Comparison of ENCODE assay signal across 8 mouse cellular contexts in the genomic region with DNA sequence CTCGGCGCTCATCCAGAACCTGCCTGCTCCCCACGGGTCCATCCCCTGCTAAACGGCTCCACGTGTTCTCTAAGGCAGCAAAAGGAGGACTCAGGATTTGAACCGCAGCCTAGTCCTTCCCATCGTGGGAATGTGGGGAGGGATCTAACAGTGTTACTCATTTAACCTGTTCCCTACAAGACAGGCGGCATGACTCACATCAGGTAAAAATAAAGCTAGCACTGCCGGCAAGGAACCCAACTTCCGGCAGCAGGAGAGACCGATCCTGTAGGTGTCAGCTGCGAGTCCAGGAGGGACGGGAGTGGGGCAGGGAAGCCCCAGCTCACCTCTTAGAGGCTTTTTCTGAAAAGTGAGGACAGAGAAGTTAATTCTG. TPM values are rescaled to one million over a fixed set of nuclear protein-coding genes. Genes with fewer than 3 reads are reported as not detected.
A peak's percentile ranks its signal among the peaks of the same experiment; 100 is the strongest.
DNase-seq lines count a peak whose midpoint lies in the region; ATAC-seq and TF ChIP-seq lines count a peak whose summit lies in the region.

No protein-coding gene starts in this region.

- peak overlapping the region; percentile 24 for H3K4me3 ChIP-seq in forebrain, postnatal 0 days (ENCODE audit: low read depth, low read length)
- H3K4me3 ChIP-seq in lung, adult 2 months (replicated peaks; ENCODE audit: extremely low read depth, low read depth, low read length): peak overlapping the region; percentile 68
- H3K4me3 ChIP-seq in small intestine, adult 2 months (ENCODE audit: low read depth, low read length): peak overlapping the region; percentile 67

- no peaks in the 10 kb centered on the region for H3K36me3 ChIP-seq in forebrain, postnatal 0 days (ENCODE audit: insufficient read depth)
- 0 out of 2 replicates have a peak, but pooled peaks cover 1% of the 10 kb centered on the region for H3K36me3 ChIP-seq in small intestine, adult 2 months (ENCODE audit: control insufficient read depth, insufficient read depth, low read length)

- no peak for TF ChIP-seq POLR2A in lung, adult 2 months (IDR thresholded peaks at IDR 0.05; ENCODE audit: borderline replicate concordance, extremely low read depth, low read depth, low read length)
- TF ChIP-seq POLR2A in small intestine, adult 2 months (IDR thresholded peaks at IDR 0.05; ENCODE audit: low read depth, low read length): no peak

- peaks cover 5% of the 10 kb centered on the region; the same call in 1 of the 2 replicates for H3K4me1 ChIP-seq in forebrain, postnatal 0 days (ENCODE audit: insufficient read depth)
- no peaks in the 10 kb centered on the region for H3K4me1 ChIP-seq in lung, adult 2 months (ENCODE audit: control insufficient read depth, insufficient read depth, low read length)
- peaks cover 12% of the 10 kb centered on the region for H3K4me1 ChIP-seq in small intestine, adult 2 months (ENCODE audit: control insufficient read depth, insufficient read depth, insufficient read length, low read length)

- peak overlapping the region; percentile 53 for H3K4me2 ChIP-seq in forebrain, postnatal 0 days (ENCODE audit: low read depth)

- H3K9ac ChIP-seq in forebrain, postnatal 0 days: no peak overlapping the region

- H3K27me3 ChIP-seq in forebrain, postnatal 0 days (ENCODE audit: insufficient read depth, low read length): no peaks in the 10 kb centered on the region
- no peaks in the 10 kb centered on the region for H3K27me3 ChIP-seq in small intestine, adult 2 months (ENCODE audit: control insufficient read depth, insufficient read depth, low read length)

- no peak overlapping the region for H3K27ac ChIP-seq in forebrain, postnatal 0 days (ENCODE audit: low read depth, low read length)
- peak overlapping the region; percentile 96 for H3K27ac ChIP-seq in small intestine, adult 2 months (ENCODE audit: insufficient read depth, low read depth, low read length)

- no peaks in the 10 kb centered on the region for H3K9me3 ChIP-seq in forebrain, postnatal 0 days (ENCODE audit: low read length)

- ATAC-seq in forebrain, postnatal 0 days: no peak

- DNase-seq in right cerebral cortex, adult 18-20 months: peak; percentile 69
- DNase-seq in right cerebral cortex, postnatal 10 days (ENCODE audit: low spot score in 2 of 2): no peak
- DNase-seq in forebrain, postnatal 0 days: no peak
- peak; percentile 78 to 80 for DNase-seq in kidney, adult 8-10 months
- DNase-seq in lung, adult 2 months: no peak
- DNase-seq in spleen, adult 12 weeks (ENCODE audit: low spot score): no peak
- no peak for DNase-seq in cerebellum, postnatal 4 days (ENCODE audit: low spot score in 2 of 2)

- 17% methylated on average over 13 of the region's 13 CpGs for WGBS in forebrain, postnatal 0 days
- WGBS in lung, adult 2 months: 10% methylated on average over 13 of the region's 13 CpGs
- 5% methylated on average over 13 of the region's 13 CpGs for WGBS in small intestine, adult 2 months

- no peak for TF ChIP-seq CTCF in forebrain, postnatal 0 days (IDR thresholded peaks at IDR 0.05; ENCODE audit: low read depth)
- no peak for TF ChIP-seq CTCF in lung, adult 2 months (IDR thresholded peaks at IDR 0.05; ENCODE audit: insufficient read depth, low read length)
- TF ChIP-seq CTCF in small intestine, adult 2 months (IDR thresholded peaks at IDR 0.05; ENCODE audit: extremely low read depth, insufficient read length, insufficient replicate concordance, low read depth, low read length): no peak

RNA-seq across cellular contexts. Expression of a gene that starts 0.7 kb away (rescaled TPM):
- total RNA-seq in forebrain, postnatal 0 days (2014; rRNA removed): 0.31 TPM in 1 of 2 replicates, not detected in the other
- polyA plus RNA-seq in forebrain, postnatal 0 days (2015; fragmentation: Nextera tagmentation; extraction: Ambion mirVana): 0.29 and 0.39 TPM in 2 replicates
- 32.4 and 47.5 TPM in 2 replicates for polyA plus RNA-seq in lung, adult 2 months (2012; rRNA removed)
- polyA plus RNA-seq in small intestine, adult 2 months (2012; rRNA removed): 37.2 and 68.8 TPM in 2 replicates

RNA-seq across cellular contexts. Expression of a gene that starts 16.3 kb away (rescaled TPM):
- total RNA-seq in forebrain, postnatal 0 days (2014; rRNA removed): not detected in 2 replicates
- polyA plus RNA-seq in forebrain, postnatal 0 days (2015; fragmentation: Nextera tagmentation; extraction: Ambion mirVana): not detected in 2 replicates
- polyA plus RNA-seq in lung, adult 2 months (2012; rRNA removed): 17.0 and 17.7 TPM in 2 replicates
- polyA plus RNA-seq in small intestine, adult 2 months (2012; rRNA removed): 62.2 and 164 TPM in 2 replicates

RNA-seq across cellular contexts. Expression of a gene that starts 53.3 kb away (rescaled TPM):
- total RNA-seq in forebrain, postnatal 0 days (2014; rRNA removed): 10.4 and 14.9 TPM in 2 replicates
- 9.5 and 9.8 TPM in 2 replicates for polyA plus RNA-seq in forebrain, postnatal 0 days (2015; fragmentation: Nextera tagmentation; extraction: Ambion mirVana)
- 245 and 308 TPM in 2 replicates for polyA plus RNA-seq in lung, adult 2 months (2012; rRNA removed)
- 8.6 and 16.2 TPM in 2 replicates for polyA plus RNA-seq in small intestine, adult 2 months (2012; rRNA removed)

Comparison
In these comparisons a context has a peak if more than half of its experiments do, and no peak if none do; other contexts are left out.
1. DNase-seq: peak in right cerebral cortex, adult 18-20 months (single experiment) and kidney, adult 8-10 months (2 of 2); none in right cerebral cortex, postnatal 10 days (0 of 2), forebrain, postnatal 0 days (single experiment), lung, adult 2 months (single experiment), spleen, adult 12 weeks (single experiment) and cerebellum, postnatal 4 days (0 of 2).
2. RNA of a gene that starts 0.7 kb away (polyA plus RNA-seq): 37.2 to 68.8 TPM in small intestine, adult 2 months and 32.4 to 47.5 TPM in lung, adult 2 months; 0.29 to 0.39 TPM in forebrain, postnatal 0 days; every median in the first group is over 10 times any median in the second.
3. RNA of a gene that starts 16.3 kb away (polyA plus RNA-seq): 62.2 to 164 TPM in small intestine, adult 2 months and 17.0 to 17.7 TPM in lung, adult 2 months; not detected in forebrain, postnatal 0 days; every median in the first group is over 10 times any median in the second.
4. RNA of a gene that starts 53.3 kb away (polyA plus RNA-seq): 245 to 308 TPM in lung, adult 2 months; 8.6 to 16.2 TPM in small intestine, adult 2 months and 9.5 to 9.8 TPM in forebrain, postnatal 0 days; every median in the first group is over 10 times any median in the second.
5. Peak in every context shown above with its lines, with median percentiles within 50 percentile points of each other: H3K4me3 ChIP-seq.